Mouse (Mus musculus): ENCODE data around the gene Cdc25a. TPM values are rescaled to one million over a fixed set of nuclear protein-coding genes. Genes with fewer than 3 reads are reported as not detected.
A peak's percentile ranks its signal among the peaks of the same experiment; 100 is the strongest.

The Cdc25a gene
- polyA plus RNA-seq (2016; fragmentation: Nextera tagmentation; extraction: Ambion mirVana), result 54.4 and 55.6 TPM in 2 replicates

DNA sequence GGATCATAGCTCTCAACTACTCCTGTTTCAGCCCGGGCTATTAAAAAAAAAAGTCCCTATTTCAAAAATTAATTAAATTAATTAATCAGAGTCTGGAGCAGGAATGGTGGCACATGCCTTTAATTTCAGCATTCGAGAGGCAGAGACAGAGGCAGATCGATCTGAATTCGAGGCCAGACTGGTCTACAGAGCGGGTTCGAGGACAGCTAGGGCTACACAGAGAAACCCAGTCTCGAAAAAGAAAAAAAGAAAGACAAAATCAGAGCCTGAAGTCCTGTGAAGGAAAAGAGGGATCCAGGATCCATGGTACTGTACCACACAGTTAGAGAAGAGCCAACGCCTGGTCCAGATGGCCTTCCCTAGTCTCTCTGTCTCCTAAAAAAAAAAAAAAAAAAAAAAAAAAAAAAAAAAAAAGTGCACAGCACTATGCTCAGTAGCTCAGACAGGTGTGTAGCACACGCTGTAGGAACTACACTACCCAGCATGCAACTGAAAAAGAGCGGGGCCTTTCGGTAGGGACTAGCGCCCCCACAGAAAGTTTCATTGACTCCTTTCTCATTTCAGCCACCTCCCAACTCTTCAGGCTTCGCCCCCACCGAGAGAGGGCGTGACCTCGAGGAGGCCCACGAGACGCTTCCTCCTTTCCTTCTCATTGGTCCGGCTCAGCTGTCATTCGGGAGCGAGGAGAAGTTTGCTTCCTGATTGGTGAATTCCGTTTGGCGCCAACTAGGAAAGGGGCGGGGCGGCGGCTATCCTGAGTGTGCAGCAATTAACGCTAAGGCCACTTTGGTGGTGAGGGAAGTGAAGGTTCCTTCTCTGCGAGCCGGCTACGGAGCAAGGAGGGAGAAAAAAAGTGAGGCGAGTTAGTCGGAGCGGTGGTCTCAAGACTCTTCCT lies at the start of gene Cdc25a:
Cdc25a (plus strand) TSS at position 783 of the 895 bp plus-strand sequence.
- H3K27me3 ChIP-seq (ENCODE audit: low read depth, poor library complexity, severe bottlenecking), result no peaks in the 10 kb centered on the region
- peak; percentile 96 for DNase-seq (ENCODE audit: low spot score)
- peaks cover 33% of the 10 kb centered on the region for H3K36me3 ChIP-seq
- WGBS, result 7% methylated on average over 33 of the region's 33 CpGs
- H3K27ac ChIP-seq, result peak within 1 kb of the TSS; percentile 97
- H3K9me3 ChIP-seq (replicated peaks), result no peaks in the 10 kb centered on the region
- H3K4me3 ChIP-seq, result peak within 1 kb of the TSS; percentile 100
- peaks cover 23% of the 10 kb centered on the region for H3K4me1 ChIP-seq

DNA sequence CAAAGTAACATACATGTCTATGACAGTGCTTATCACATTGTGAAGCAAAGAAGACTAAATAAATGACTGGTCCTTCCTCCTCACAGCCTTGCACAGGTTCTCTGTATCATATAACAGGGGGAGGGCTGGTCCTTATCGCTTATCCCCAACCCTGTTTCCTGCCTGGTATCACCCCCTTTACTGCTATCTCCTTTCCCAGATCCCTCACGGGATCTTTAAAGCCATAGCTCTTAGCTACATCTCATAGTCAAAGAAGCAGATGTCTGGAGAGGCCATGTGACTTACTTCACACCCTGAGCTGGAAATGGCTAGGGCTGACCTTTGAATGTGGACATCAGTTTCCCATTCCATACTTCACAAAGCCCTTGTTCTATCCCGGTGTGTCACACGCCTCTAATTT lies 49.6 kb upstream of the Cdc25a start:
- no peaks in the 10 kb centered on the region for H3K4me1 ChIP-seq
- no peak overlapping the region for H3K27ac ChIP-seq
- H3K27me3 ChIP-seq (ENCODE audit: low read depth, poor library complexity, severe bottlenecking), result no peaks in the 10 kb centered on the region
- WGBS, result 64% methylated on average over 4 of the region's 4 CpGs
- no peak overlapping the region for H3K4me3 ChIP-seq
- no peaks in the 10 kb centered on the region for H3K9me3 ChIP-seq (replicated peaks)
- peaks cover 19% of the 10 kb centered on the region for H3K36me3 ChIP-seq
- no peak for DNase-seq (ENCODE audit: low spot score)

DNA sequence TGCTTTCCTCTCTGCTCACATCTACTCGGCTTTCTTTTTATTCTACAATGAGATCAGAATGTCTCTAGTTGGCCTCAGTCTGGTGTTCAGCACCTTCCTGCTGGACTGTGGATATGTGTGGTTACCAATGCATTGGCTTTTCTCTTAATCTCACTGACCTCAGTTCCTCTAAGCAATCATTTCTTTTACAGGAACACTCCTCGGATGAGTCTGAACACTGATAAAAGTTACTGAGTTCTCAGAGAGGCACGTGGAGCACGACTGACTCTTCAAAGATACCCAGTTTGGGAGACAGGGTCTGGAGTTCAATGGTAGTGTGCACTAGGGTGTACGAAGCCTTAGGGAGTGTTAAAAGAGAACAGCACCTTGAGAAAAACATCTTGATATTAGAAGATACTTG lies 49.2 kb upstream of the Cdc25a start:
- DNase-seq (ENCODE audit: low spot score), result no peak
- no peak overlapping the region for H3K4me3 ChIP-seq

DNA sequence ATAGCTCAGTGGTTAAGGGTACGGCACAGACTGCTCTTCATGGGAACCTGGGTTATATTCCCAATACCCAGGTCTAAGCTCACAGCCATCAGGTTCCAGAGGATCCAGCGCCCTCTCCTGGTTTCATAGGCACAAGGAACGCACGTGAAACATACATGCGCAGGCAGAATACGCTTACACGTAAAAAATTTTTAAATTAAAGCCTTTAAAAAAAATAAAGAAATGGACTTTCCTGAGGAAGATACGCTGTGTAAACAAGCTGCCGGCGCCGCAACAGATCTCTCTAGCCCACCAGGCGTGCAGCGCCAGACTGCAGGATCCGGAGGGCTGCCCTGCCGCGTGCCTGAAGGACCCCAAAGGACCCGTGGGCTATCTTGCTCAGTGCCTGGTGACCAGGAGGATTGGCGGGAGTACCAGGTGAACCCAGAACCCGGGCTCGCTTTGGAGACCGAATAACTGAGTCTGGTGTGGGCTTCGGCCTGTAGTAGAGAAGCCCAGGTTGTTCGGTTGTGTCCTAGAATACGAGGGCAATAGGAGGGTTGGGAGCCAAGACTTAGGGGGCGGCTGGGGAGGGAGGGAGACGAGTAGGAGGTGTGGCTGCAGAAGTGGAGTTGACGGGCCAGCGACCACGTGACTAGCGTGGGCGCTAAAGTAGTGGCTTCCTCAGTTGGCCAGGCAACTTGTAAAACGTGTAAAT lies 42.8 kb upstream of the Cdc25a start, which contains the start of gene Nme6:
Nme6 (plus strand) TSS at position 359 of the 697 bp plus-strand sequence.
- WGBS, result under 1% methylated on average over 32 of the region's 32 CpGs
- Histone ChIP-seq H3K4me1 (peaks cover 9% of the 10 kb centered on the region), H3K27me3 (ENCODE audit: low read depth, poor library complexity, severe bottlenecking) (no peaks in the 10 kb centered on the region), H3K27ac (peak within 1 kb of the TSS; percentile 87), H3K4me3 (peak within 1 kb of the TSS; percentile 64), H3K9me3 (replicated peaks) (no peaks in the 10 kb centered on the region), H3K36me3 (peaks cover 48% of the 10 kb centered on the region)
- DNase-seq (ENCODE audit: low spot score), result peak; percentile 95

More for the DNA sequence above, 49.2 kb upstream of the Cdc25a start:
- peaks cover 23% of the 10 kb centered on the region for H3K36me3 ChIP-seq
- 77% methylated on average over 5 of the region's 5 CpGs for WGBS
- no peaks in the 10 kb centered on the region for H3K9me3 ChIP-seq (replicated peaks)
- H3K27ac ChIP-seq, result no peak overlapping the region
- no peaks in the 10 kb centered on the region for H3K4me1 ChIP-seq
- no peaks in the 10 kb centered on the region for H3K27me3 ChIP-seq (ENCODE audit: low read depth, poor library complexity, severe bottlenecking)

DNA sequence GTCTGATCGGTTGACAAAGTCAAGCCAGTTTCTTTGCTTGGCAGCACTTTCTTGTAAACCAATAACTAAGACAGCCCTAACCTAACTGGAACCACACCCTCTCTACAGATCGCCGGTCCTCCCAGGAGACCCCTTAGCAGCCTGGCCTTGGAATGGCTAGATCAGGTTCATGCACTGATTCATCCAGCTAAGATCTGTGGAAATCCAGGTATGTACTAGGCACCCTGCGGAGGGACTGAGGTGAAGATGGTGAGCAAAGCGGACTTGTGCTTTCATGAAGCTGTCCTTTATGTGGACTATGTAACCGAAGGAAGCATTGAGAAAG lies 42.3 kb upstream of the Cdc25a start:
- peak overlapping the region; percentile 64 for H3K4me3 ChIP-seq
- WGBS, result 15% methylated on average over 6 of the region's 6 CpGs
- H3K4me1 ChIP-seq, result peaks cover 9% of the 10 kb centered on the region
- H3K36me3 ChIP-seq, result peaks cover 53% of the 10 kb centered on the region
- no peaks in the 10 kb centered on the region for H3K27me3 ChIP-seq (ENCODE audit: low read depth, poor library complexity, severe bottlenecking)
- no peak for DNase-seq (ENCODE audit: low spot score)
- no peaks in the 10 kb centered on the region for H3K9me3 ChIP-seq (replicated peaks)
- peak overlapping the region; percentile 87 for H3K27ac ChIP-seq

DNA sequence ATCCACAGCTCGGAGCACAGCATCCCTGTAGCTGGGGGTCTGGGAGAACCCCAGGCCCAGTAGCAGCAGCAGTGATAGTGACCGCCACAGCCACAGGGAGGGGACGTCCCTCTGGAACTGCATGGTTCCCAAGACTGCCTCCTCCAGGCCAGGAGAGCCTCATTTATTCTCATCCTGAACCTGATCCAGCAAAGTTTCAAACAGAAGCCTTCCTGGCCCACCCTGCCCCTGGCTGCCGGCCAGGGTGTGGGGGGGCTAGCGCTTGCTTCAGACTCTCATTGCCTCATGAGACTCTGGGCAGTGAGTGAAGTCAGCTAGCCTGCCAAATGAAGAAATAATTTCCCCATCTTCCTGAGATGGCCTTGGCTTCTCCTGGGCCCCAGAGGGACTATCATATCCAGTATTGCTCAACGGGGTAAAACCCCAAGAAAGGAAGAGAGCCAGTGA lies 26.0 kb upstream of the Cdc25a start, which contains the start of gene Camp:
Camp (minus strand) TSS at position 306 of the 447 bp plus-strand sequence.
- Histone ChIP-seq H3K27ac (no peak within 1 kb of the TSS), H3K9me3 (replicated peaks) (no peaks in the 10 kb centered on the region), H3K27me3 (ENCODE audit: low read depth, poor library complexity, severe bottlenecking) (no peaks in the 10 kb centered on the region), H3K4me1 (no peaks in the 10 kb centered on the region), H3K36me3 (peaks cover 6% of the 10 kb centered on the region), H3K4me3 (no peak within 1 kb of the TSS)
- 85% methylated on average over 6 of the region's 6 CpGs for WGBS
- DNase-seq (ENCODE audit: low spot score), result no peak

DNA sequence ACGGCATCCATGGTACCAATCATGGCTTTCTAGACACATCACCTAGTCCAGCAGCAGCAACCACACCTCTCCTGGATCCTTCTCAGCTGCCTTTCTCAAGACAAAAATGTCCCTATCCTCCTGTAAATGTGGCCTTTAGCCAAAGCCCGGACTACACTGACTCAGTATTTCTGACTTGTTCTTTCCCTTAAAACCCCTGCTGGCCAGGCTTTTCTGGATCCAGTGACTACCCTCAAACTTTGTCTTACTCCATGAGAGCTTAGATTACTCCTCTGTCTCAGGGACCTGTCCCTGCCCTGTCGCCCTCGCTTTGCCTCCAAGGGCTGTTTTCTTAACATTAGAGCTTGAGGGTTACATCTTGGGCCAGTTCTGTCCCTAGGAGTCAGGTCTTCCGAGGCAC lies 25.3 kb upstream of the Cdc25a start:
- DNase-seq (ENCODE audit: low spot score), result no peak
- 85% methylated on average over 5 of the region's 5 CpGs for WGBS
- Histone ChIP-seq H3K4me3 (no peak overlapping the region), H3K27me3 (ENCODE audit: low read depth, poor library complexity, severe bottlenecking) (no peaks in the 10 kb centered on the region), H3K36me3 (peaks cover 5% of the 10 kb centered on the region), H3K9me3 (replicated peaks) (no peaks in the 10 kb centered on the region), H3K27ac (no peak overlapping the region), H3K4me1 (no peaks in the 10 kb centered on the region)

DNA sequence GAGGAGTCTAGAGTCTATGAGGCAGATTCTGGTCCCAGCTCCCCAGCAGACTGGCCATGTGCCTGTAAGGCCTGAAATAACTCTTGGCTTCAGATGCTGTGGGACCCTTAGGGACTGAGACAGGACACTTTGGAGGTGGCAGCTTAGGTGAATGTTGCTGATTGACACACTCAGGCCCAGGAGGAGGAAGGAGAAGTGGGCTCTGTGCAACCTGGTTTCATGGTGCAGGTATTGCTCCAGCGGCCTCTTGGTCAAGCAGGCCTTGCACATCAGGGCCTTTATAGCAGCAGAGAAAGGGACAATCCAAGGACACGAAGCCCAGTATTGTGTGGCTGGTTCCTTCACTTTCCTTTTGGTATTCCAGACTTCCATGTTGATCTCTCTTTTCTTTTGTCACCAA lies 21.0 kb upstream of the Cdc25a start:
- 91% methylated on average over 2 of the region's 2 CpGs for WGBS
- Histone ChIP-seq H3K27me3 (ENCODE audit: low read depth, poor library complexity, severe bottlenecking) (no peaks in the 10 kb centered on the region), H3K27ac (no peak overlapping the region), H3K4me3 (no peak overlapping the region), H3K4me1 (no peaks in the 10 kb centered on the region), H3K36me3 (no peaks in the 10 kb centered on the region), H3K9me3 (replicated peaks) (no peaks in the 10 kb centered on the region)
- no peak for DNase-seq (ENCODE audit: low spot score)

DNA sequence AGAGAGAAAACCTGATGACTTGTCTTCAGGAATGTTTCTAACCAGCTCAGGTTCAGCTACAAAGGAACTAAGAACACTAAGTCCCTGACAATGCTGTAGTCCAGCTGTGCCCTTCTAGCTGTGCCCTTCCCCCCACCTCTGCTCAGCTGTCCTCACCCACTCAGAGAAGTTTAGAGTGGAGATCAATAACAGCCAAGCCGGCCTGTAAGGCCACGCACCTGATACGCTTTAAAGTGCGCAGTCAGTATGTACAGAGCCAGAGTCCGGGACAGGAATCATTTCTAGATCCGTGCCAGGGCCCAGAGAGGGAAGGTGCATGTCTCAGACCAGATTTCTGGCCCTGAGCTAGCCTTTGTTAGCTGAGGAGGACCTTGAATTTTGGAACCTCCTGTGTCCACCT lies 19.4 kb upstream of the Cdc25a start:
- WGBS, result 82% methylated on average over 6 of the region's 6 CpGs
- Histone ChIP-seq H3K9me3 (replicated peaks) (no peaks in the 10 kb centered on the region), H3K27me3 (ENCODE audit: low read depth, poor library complexity, severe bottlenecking) (no peaks in the 10 kb centered on the region), H3K4me3 (no peak overlapping the region), H3K4me1 (no peaks in the 10 kb centered on the region), H3K27ac (no peak overlapping the region), H3K36me3 (no peaks in the 10 kb centered on the region)
- no peak for DNase-seq (ENCODE audit: low spot score)

DNA sequence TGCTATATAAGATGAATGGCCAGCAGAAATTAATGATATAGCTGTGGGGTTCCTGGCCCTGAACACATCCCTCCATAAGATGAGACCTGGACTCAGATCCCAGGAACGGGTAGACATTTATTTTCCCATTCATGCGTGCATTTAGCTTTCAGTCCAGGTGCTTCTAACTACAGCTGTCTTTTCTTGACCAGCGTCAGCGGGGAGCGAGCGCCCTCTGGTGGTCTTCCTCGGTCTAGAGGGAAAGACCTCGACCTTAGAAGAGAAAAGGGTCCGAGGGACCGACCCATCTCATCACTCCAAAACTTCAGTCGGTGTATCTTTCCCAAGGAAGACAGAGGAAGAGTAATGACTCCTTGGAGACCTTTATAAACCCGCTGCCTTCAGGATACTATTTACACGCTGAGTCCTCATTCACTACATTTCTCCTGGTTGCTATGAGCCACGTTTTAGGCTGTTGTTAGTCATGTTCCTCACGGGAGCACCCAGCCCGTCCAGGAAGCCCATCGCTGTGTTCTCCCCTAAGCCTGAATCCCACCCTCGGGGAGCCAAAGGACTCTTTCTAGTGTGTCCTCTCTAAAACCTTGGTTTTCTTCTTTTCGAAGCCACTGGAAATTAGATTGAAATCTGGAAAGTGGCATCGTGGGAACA lies 12.9 kb upstream of the Cdc25a start:
- WGBS, result 23% methylated on average over 20 of the region's 20 CpGs
- Histone ChIP-seq H3K9me3 (replicated peaks) (no peaks in the 10 kb centered on the region), H3K4me3 (peak overlapping the region; percentile 15), H3K36me3 (no peaks in the 10 kb centered on the region), H3K27me3 (ENCODE audit: low read depth, poor library complexity, severe bottlenecking) (peaks cover 8% of the 10 kb centered on the region; the same call in 1 of the 2 replicates), H3K4me1 (no peaks in the 10 kb centered on the region), H3K27ac (no peak overlapping the region)
- peak; percentile 94 for DNase-seq (ENCODE audit: low spot score)

DNA sequence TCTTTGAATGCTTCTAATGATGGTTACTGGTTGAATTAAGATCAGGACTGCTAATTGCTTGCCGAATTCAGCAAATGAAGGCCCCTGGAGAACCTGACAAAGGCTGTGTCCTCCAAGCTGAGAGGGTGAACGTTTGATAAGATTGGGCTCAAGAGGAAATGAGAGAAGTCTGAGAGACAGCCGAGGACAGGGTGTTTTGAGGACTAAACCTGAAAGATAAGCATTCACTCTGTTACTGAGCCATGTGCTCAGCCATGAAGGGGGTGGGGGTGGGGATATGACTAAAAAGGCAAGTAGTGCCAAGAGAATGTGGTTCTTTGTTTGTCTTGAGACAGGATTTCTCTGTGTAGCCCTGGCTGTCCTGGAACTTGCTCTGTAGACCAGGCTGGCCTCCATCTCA lies 12.3 kb upstream of the Cdc25a start:
- Histone ChIP-seq H3K4me3 (no peak overlapping the region), H3K27me3 (ENCODE audit: low read depth, poor library complexity, severe bottlenecking) (peaks cover 8% of the 10 kb centered on the region; the same call in 1 of the 2 replicates), H3K9me3 (replicated peaks) (no peaks in the 10 kb centered on the region), H3K36me3 (no peaks in the 10 kb centered on the region), H3K27ac (no peak overlapping the region), H3K4me1 (no peaks in the 10 kb centered on the region)
- no peak for DNase-seq (ENCODE audit: low spot score)
- WGBS, result 74% methylated on average over 3 of the region's 3 CpGs

DNA sequence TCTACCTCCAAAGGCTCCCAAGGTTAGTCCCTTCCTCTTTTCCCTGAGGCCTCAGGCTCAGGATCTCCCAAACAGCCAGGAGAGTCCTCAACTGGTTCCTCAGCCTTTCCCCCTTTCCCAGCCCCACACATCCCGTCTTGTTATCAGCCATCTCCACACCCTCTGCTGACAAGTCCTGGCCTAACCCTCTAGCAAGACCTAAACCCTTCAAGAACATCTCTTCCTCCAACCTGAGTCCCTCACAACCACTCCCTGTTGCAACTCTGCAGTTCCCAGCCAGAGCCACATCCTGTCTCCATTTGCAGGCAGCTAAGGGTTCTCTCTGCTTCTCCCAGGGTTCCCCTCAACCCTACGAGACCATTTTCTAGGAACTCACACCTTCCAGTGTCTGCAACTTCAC lies 9.2 kb upstream of the Cdc25a start:
- Histone ChIP-seq H3K9me3 (replicated peaks) (no peaks in the 10 kb centered on the region), H3K4me3 (no peak overlapping the region), H3K27ac (no peak overlapping the region), H3K36me3 (no peaks in the 10 kb centered on the region), H3K27me3 (ENCODE audit: low read depth, poor library complexity, severe bottlenecking) (peaks cover 8% of the 10 kb centered on the region; the same call in 1 of the 2 replicates), H3K4me1 (peaks cover 8% of the 10 kb centered on the region)
- no peak for DNase-seq (ENCODE audit: low spot score)
- WGBS, result 58% methylated on average over 2 of the region's 2 CpGs
